Mouse (Mus musculus) kidney, embryonic 16.5 days (tissue): ENCODE measurements around the gene Ybx2. TPM values are rescaled to one million over a fixed set of nuclear protein-coding genes. Genes with fewer than 3 reads are reported as not detected.

ENCODE experiments used
- ATAC-seq: fragments of 200-750 bp; cut with Nextera tagmentation; 2 replicates; pipeline ENCODE4 v1.8.0; 2017; ENCODE audit warnings: moderate TSS enrichment; ENCODE audit not compliant: low FRiP score, low TSS enrichment
- H3K27ac ChIP-seq: fragments of 300-500 bp; sonication (generic); 2 replicates; pipeline ENCODE4 v1.5.1; 2014; ENCODE audit warnings: low read length
- H3K27me3 ChIP-seq: fragments of 300-500 bp; sonication (generic); 2 replicates; pipeline ENCODE4 v1.6.1; 2014; ENCODE audit warnings: low read length, control low read depth, mixed read lengths; ENCODE audit not compliant: insufficient read depth
- H3K36me3 ChIP-seq: fragments of 300-500 bp; sonication (generic); 2 replicates; pipeline ENCODE4 v1.6.1; 2014; ENCODE audit warnings: low read length, control low read depth, mixed read lengths; ENCODE audit not compliant: insufficient read depth
- H3K4me1 ChIP-seq: fragments of 300-500 bp; sonication (generic); 2 replicates; pipeline ENCODE4 v1.6.1; 2014; ENCODE audit warnings: low read length, control low read depth, mixed read lengths; ENCODE audit not compliant: insufficient read depth
- H3K4me2 ChIP-seq: fragments of 300-500 bp; sonication (generic); replicated peaks from 2 replicates; pipeline ENCODE4 v1.6.1; 2014; ENCODE audit warnings: low read depth, low read length
- H3K4me3 ChIP-seq: fragments of 300-500 bp; sonication (generic); 2 replicates; pipeline ENCODE4 v1.5.1; 2014; ENCODE audit warnings: mild to moderate bottlenecking, low read length
- H3K9ac ChIP-seq: fragments of 300-500 bp; sonication (generic); replicated peaks from 2 replicates; pipeline ENCODE4 v1.6.1; 2014; ENCODE audit warnings: low read length
- H3K9me3 ChIP-seq: fragments of 300-500 bp; sonication (generic); 2 replicates; pipeline ENCODE4 v1.6.1; 2016; ENCODE audit warnings: low read length, control low read depth
- WGBS: fragments of 180-500 bp; shearing (Covaris S2); extraction: QIAGEN DNeasy Blood & Tissue Kit; methylation state at CpG from one replicate; pipeline ENCODE4 v1.1.7; 2014; 5-methylcytosine and 5-hydroxymethylcytosine counted together
- polyA plus RNA-seq: library from polyadenylated mRNA; unstranded; fragments of >200 nt; fragmentation: Nextera tagmentation; extraction: Ambion mirVana; gene quantifications from 2 replicates; pipeline ENCODE4 v1.2.1, GENCODE M21; 2015

Ybx2 gene
- polyA plus RNA-seq, 1 experiment from 2014 or later, result 7.0 TPM

DNA sequence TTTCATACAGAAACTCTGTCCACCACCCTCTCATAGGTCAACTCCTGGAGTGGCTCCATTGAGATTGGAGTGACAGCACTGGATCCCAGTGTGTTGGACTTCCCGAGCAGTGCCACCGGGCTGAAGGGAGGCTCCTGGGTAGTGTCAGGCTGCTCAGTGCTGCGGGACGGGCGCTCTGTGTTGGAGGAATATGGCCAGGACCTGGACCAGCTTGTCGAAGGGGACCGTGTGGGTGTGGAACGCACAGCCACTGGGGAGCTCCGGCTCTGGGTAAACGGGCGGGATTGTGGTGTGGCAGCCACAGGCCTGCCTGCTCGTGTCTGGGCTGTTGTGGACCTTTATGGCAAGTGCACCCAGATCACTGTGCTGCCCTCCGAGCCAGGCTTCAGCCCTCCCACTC is 32.6 kb upstream of the Ybx2 start:
- Histone ChIP-seq H3K9ac (no peak overlapping the region), H3K9me3 (no peaks in the 10 kb centered on the region), H3K4me1 (peaks cover 31% of the 10 kb centered on the region), H3K27ac (no peak overlapping the region), H3K36me3 (peaks cover 41% of the 10 kb centered on the region), H3K4me3 (no peak overlapping the region; the same call in 1 of the 2 replicates), H3K27me3 (no peaks in the 10 kb centered on the region), H3K4me2 (peak overlapping the region; percentile 93)
- ATAC-seq, result no peak
- WGBS, result 82% methylated on average over 13 of the region's 13 CpGs

DNA sequence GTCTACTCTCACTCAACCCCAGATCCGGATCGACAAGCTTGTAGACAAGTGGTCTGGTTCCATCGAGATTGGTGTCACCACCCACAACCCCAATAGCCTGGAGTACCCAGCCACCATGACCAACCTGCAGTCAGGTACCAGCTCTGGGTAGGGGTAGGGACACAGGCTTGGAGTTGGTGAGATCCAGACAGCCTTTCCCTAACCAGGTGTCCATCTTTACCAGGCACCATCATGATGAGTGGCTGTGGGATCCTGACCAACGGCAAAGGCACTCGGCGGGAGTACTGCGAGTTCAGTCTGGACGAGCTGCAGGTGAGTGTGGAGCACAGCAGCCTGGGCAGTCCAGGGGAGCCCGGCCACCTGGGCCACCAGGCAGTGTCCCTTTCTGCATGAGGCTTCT is 31.3 kb upstream of the Ybx2 start:
- no peaks in the 10 kb centered on the region for H3K9me3 ChIP-seq
- no peak for ATAC-seq
- H3K4me3 ChIP-seq, result no peak overlapping the region
- H3K27me3 ChIP-seq, result no peaks in the 10 kb centered on the region
- no peak overlapping the region for H3K4me2 ChIP-seq
- H3K36me3 ChIP-seq, result peaks cover 54% of the 10 kb centered on the region
- WGBS, result 95% methylated on average over 9 of the region's 9 CpGs
- no peak overlapping the region for H3K27ac ChIP-seq
- no peak overlapping the region for H3K9ac ChIP-seq
- peaks cover 24% of the 10 kb centered on the region for H3K4me1 ChIP-seq

DNA sequence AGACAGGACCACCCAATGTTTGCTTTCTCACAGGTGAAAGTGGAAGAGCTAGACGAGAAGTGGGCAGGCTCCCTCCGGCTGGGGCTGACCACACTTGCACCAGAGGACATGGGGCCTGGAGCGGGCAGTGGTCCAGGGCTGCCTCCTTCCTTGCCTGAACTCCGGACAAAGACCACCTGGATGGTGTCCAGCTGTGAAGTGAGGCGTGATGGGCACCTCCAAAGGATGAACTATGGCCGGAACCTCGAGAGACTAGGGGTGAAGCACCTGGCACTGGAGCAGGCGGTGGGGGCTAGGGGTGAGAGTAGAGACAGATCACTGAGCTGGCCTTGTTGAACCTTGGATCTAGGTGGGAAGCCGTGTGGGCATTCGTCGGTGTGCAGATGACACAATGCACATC is 27.0 kb upstream of the Ybx2 start:
- H3K36me3 ChIP-seq, result peaks cover 92% of the 10 kb centered on the region
- H3K27me3 ChIP-seq, result no peaks in the 10 kb centered on the region
- H3K27ac ChIP-seq, result no peak overlapping the region
- ATAC-seq, result no peak
- WGBS, result 87% methylated on average over 11 of the region's 11 CpGs
- no peaks in the 10 kb centered on the region for H3K9me3 ChIP-seq
- H3K9ac ChIP-seq, result no peak overlapping the region
- peaks cover 7% of the 10 kb centered on the region for H3K4me1 ChIP-seq
- no peak overlapping the region for H3K4me2 ChIP-seq
- no peak overlapping the region for H3K4me3 ChIP-seq

DNA sequence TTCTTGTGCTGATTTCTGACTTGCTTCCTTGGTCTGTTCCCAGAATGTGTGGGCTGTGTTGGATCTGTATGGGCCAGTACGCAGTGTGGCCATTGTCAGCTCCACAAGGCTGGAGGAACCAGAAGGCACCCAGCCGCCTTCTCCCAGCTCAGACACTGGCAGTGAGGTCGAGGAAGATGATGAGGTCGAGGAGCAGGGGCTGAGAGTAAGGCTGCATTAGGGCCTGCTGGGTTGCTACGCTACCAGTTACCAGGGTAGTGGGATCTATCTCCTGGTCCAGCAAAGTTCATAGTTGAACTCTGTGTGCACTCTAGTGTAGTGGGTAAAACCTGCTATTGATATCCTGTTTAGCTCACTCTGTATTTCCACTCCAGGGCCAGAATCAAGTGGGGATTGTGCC is 26.4 kb upstream of the Ybx2 start:
- Histone ChIP-seq H3K36me3 (peaks cover 87% of the 10 kb centered on the region), H3K4me3 (no peak overlapping the region), H3K27ac (no peak overlapping the region), H3K27me3 (no peaks in the 10 kb centered on the region), H3K9me3 (no peaks in the 10 kb centered on the region), H3K4me1 (peaks cover 7% of the 10 kb centered on the region), H3K9ac (no peak overlapping the region), H3K4me2 (no peak overlapping the region)
- 91% methylated on average over 5 of the region's 5 CpGs for WGBS
- ATAC-seq, result no peak

DNA sequence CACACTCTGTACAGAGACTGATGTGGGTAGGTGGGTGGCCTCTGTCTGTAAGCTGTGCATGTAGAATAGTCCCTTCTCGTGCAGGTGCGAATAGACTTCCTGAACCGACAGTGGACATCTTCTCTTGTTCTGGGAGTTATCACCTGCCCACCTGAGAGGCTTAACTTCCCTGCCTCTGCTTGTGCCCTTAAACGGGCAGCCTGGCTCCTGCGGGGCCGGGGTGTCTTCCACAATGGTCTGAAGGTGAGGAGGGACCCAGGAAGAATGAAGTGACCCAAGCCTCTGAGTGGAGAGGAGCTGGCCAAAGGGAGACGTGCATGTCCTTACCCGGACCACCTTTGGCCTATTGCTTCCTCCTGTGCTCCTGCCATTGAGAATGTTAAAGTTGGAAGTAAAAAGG is 25.4 kb upstream of the Ybx2 start:
- WGBS, result 89% methylated on average over 8 of the region's 8 CpGs
- Histone ChIP-seq H3K4me2 (no peak overlapping the region), H3K27me3 (no peaks in the 10 kb centered on the region), H3K9ac (no peak overlapping the region), H3K9me3 (no peaks in the 10 kb centered on the region), H3K4me1 (peaks cover 14% of the 10 kb centered on the region), H3K4me3 (no peak overlapping the region), H3K36me3 (peaks cover 82% of the 10 kb centered on the region), H3K27ac (no peak overlapping the region)
- ATAC-seq, result no peak

DNA sequence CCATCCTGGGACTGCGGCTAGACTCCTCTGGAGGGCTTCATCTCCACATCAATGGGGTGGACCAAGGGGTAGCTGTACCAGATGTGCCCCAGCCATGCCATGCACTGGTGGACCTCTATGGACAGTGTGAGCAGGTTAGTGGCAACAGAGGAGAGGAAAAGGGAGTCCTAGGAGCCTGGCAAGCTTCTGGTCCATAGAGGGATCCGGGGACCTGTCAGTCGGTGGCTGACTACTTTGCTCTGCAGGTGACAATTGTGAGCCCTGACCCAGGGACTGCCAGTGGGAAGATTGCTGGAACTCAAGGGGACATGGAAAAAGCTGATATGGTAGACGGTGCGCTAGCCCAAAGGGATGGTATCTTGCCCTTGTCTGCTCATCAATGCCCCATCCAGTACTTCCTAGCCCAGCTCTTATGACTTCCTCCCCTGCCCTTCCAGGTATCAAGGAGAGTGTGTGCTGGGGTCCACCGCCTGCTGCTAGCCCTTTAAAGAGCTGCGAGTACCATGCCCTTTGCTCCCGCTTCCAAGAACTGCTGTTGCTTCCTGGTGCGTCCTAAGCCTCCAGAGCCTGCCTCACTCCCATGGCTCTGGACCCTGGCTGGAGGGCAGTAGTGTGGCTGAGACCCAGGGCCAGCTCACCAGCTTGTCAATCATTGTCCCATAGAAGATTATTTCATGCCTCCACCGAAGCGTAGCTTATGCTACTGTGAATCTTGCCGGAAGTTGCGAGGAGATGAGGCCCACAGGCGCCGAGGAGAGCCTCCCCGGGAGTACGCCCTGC is 24.6 kb upstream of the Ybx2 start:
- no peak overlapping the region for H3K4me3 ChIP-seq
- no peaks in the 10 kb centered on the region for H3K9me3 ChIP-seq
- WGBS, result 91% methylated on average over 17 of the region's 17 CpGs
- H3K9ac ChIP-seq, result no peak overlapping the region
- H3K4me2 ChIP-seq, result no peak overlapping the region
- H3K4me1 ChIP-seq, result peaks cover 22% of the 10 kb centered on the region
- H3K27me3 ChIP-seq, result no peaks in the 10 kb centered on the region
- peaks cover 82% of the 10 kb centered on the region for H3K36me3 ChIP-seq
- no peak overlapping the region for H3K27ac ChIP-seq
- ATAC-seq, result no peak

DNA sequence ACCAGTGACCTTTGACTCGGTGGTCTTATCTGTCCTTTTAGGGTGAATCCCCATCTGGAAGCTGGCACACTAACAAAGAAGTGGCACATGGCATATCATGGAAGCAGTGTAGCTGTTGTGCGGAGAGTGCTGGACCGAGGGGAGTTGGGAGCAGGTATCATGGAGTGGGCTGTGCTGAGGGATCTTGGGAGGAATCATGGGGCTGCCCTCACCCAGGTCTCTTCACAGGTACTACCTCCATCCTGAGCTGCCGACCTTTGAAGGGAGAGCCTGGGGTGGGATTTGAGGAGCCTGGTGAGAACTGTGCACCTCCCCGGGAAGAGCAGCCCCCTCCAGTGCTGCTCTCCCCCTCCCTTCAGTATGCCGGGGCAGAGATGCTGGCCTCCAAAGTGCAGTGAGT is 23.9 kb upstream of the Ybx2 start:
- ATAC-seq, result no peak
- H3K4me2 ChIP-seq, result no peak overlapping the region
- 87% methylated on average over 6 of the region's 6 CpGs for WGBS
- H3K9ac ChIP-seq, result no peak overlapping the region
- H3K9me3 ChIP-seq, result no peaks in the 10 kb centered on the region
- H3K27me3 ChIP-seq, result no peaks in the 10 kb centered on the region
- no peak overlapping the region for H3K27ac ChIP-seq
- H3K4me1 ChIP-seq, result peaks cover 26% of the 10 kb centered on the region
- peaks cover 77% of the 10 kb centered on the region for H3K36me3 ChIP-seq
- no peak overlapping the region for H3K4me3 ChIP-seq

DNA sequence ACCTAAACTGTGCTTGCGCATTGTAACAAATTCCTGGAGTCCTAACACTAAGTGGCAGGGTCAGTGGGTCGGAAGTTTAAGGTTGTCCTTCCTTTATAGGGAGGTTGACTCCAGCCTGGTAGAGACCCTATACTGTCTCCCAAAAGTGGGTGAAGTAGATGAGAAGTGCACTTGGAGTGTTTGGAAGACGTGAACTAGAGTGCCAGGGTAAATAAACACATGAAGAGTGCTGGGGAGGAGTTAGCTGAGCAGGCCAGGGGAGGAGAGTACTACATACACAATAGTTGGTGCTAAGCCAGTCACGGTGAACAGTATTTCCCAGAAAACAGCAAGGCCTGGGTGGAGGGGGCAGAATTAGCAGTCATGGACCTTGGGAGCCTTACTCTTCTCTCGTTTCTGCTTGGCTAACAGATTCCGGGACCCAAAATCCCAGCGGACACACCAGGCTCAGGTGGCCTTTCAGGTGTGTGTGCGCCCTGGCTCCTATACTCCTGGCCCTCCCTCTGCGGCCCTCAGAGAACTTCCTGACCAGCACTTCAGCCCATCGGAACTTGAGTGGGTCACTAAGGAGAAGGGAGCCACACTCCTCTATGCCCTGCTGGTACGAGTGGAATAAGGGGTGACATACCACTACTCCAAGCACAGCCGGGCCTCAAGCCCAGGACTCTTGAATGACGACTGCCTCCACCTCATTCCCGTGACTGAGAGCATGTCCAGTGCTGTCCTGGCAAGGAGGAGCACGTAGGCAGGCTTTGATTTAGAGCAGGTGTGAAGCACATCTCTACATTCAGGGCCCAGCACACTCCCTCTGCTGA is 22.7 kb upstream of the Ybx2 start:
- Histone ChIP-seq H3K36me3 (peaks cover 77% of the 10 kb centered on the region), H3K4me3 (peak overlapping the region; percentile 88), H3K9ac (no peak overlapping the region; the same call in 1 of the 2 replicates), H3K4me1 (peaks cover 26% of the 10 kb centered on the region), H3K27ac (no peak overlapping the region), H3K4me2 (peak overlapping the region; percentile 79), H3K9me3 (no peaks in the 10 kb centered on the region), H3K27me3 (no peaks in the 10 kb centered on the region)
- no peak for ATAC-seq
- 76% methylated on average over 15 of the region's 15 CpGs for WGBS

DNA sequence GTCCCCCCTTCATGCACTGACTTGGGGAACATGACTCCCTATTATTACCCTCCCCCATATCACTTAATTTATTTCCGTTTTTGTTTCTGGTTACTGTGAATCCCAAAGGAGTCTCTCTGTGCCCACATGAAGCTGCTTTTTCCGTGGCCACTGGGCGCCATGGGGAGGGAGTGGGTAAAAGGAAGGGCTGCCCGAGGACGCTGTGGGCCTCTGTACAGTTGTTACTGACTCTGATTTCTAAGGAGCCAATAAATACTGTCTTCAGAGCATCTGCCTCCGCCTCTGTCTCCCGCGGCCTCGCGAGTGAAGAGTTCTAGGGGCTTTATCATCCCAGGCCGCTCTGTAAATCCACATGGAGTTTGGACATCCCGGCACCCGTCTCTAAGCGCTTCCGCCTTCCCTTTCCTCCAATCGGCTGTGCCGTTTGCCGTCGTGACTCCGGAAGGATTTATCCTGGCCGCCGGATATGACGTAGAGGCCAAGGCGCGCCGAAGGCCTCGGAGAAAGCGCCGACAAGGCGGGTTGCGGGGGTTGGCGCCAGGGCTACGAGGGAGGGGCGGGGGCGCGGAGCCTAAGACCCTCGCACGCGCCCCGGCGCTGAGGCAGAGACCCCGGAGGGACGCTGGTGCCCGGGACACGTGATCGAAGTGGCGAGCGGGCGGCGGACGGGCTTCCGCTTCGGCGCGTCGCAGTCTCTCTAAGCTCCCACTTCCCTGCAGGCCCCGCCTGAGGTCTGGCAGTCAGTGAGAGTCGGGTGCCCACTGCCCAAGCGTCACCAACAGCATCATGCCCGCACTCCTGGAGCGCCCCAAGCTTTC is 21.8 kb upstream of the Ybx2 start, which contains the start of gene Gps2:
Gene Gps2, plus strand, starts transcription at position 335 of the 818 bp plus-strand sequence.
- H3K4me1 ChIP-seq, result peaks cover 32% of the 10 kb centered on the region
- peak within 1 kb of the TSS; percentile 88 for H3K4me3 ChIP-seq
- peak; percentile 87 for ATAC-seq
- peak within 1 kb of the TSS; percentile 78 for H3K27ac ChIP-seq
- peaks cover 75% of the 10 kb centered on the region for H3K36me3 ChIP-seq
- no peaks in the 10 kb centered on the region for H3K27me3 ChIP-seq
- H3K9ac ChIP-seq, result peak within 1 kb of the TSS; percentile 83
- no peaks in the 10 kb centered on the region for H3K9me3 ChIP-seq
- H3K4me2 ChIP-seq, result peak within 1 kb of the TSS; percentile 79
- under 1% methylated on average over 61 of the region's 61 CpGs for WGBS
